Mouse (Mus musculus) limb, embryonic 11.5 days (tissue): ENCODE results near the gene Anapc1. TPM values are rescaled to one million over a fixed set of nuclear protein-coding genes. Genes with fewer than 3 reads are reported as not detected.

Source experiments
- ATAC-seq: fragments of 200-750 bp; cut with Nextera tagmentation; 2 replicates; pipeline ENCODE4 v1.8.0; 2017; ENCODE audit warnings: low read depth; ENCODE audit not compliant: insufficient number of reproducible peaks, low FRiP score, low TSS enrichment
- DNase-seq: peaks from one replicate; pipeline ENCODE4 v3.0.0-alpha.2; 2015; ENCODE audit warnings: low spot score
- H3K27ac ChIP-seq: fragments of 300-500 bp; sonication (generic); replicated peaks from 2 replicates; pipeline ENCODE4 v1.5.1; 2014; ENCODE audit warnings: low read depth, mild to moderate bottlenecking, low read length
- H3K27me3 ChIP-seq: fragments of 300-500 bp; sonication (generic); 2 replicates; pipeline ENCODE4 v1.6.1; 2014; ENCODE audit warnings: mild to moderate bottlenecking, low read length, mixed read lengths; ENCODE audit not compliant: control insufficient read depth, insufficient read depth
- H3K36me3 ChIP-seq: fragments of 300-500 bp; sonication (generic); 2 replicates; pipeline ENCODE4 v1.6.1; 2014; ENCODE audit warnings: mild to moderate bottlenecking, low read length, moderate library complexity, mixed read lengths; ENCODE audit not compliant: control insufficient read depth, insufficient read depth
- H3K4me1 ChIP-seq: fragments of 300-500 bp; sonication (generic); 2 replicates; pipeline ENCODE4 v1.6.1; 2014; ENCODE audit warnings: low read length, mixed read lengths; ENCODE audit not compliant: control insufficient read depth, insufficient read depth
- H3K4me2 ChIP-seq: fragments of 300-500 bp; sonication (generic); 2 replicates; pipeline ENCODE4 v1.6.1; 2014; ENCODE audit warnings: low read depth, mild to moderate bottlenecking, moderate library complexity; ENCODE audit not compliant: severe bottlenecking
- H3K4me3 ChIP-seq: fragments of 300-500 bp; sonication (generic); 2 replicates; pipeline ENCODE4 v1.5.1; 2014; ENCODE audit warnings: low read depth, low read length
- H3K9ac ChIP-seq: fragments of 300-500 bp; sonication (generic); 2 replicates; pipeline ENCODE4 v1.6.1; 2014; ENCODE audit warnings: mild to moderate bottlenecking, low read length
- H3K9me3 ChIP-seq: fragments of 300-500 bp; sonication (generic); 2 replicates; pipeline ENCODE4 v1.6.1; 2016; ENCODE audit warnings: low read length; ENCODE audit not compliant: control insufficient read depth
- WGBS: fragments of 180-500 bp; shearing (Covaris S2); extraction: QIAGEN DNeasy Blood & Tissue Kit; methylation state at CpG from one replicate; pipeline ENCODE4 v1.1.7; 2014; 5-methylcytosine and 5-hydroxymethylcytosine counted together
- polyA plus RNA-seq: library from polyadenylated mRNA; unstranded; fragments of >200 nt; fragmentation: Nextera tagmentation; extraction: Ambion mirVana; gene quantifications from 2 replicates; pipeline ENCODE4 v1.2.1, GENCODE M21; 2014

The Anapc1 gene
- polyA plus RNA-seq, 1 experiment from 2014 or later, result 99.7 TPM

DNA sequence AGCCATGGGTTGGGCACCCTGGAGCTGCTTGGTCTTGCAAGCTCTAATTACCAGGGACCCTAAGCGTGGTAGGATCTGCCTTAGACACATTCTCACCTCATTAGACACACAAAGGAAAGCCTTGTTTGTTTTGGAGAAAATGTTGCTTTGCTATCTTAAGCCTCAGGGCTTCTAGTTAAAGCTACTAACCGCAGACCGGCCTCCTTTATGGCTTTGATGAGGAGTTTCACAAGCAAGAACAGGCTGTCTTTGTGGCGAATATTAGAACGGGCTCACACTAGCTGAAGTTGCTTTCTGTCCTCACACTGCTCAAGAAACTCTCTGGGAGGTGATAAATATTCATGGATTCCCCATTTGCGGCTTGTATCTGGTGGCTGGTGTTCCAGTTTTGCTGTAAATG, 22.1 kb upstream of the Anapc1 start:
- Histone ChIP-seq H3K4me2 (no peak overlapping the region), H3K36me3 (0 out of 2 replicates have a peak, but pooled peaks cover 5% of the 10 kb centered on the region), H3K27ac (peak overlapping the region; percentile 68), H3K27me3 (no peaks in the 10 kb centered on the region), H3K9me3 (no peaks in the 10 kb centered on the region), H3K4me1 (peaks cover 34% of the 10 kb centered on the region), H3K4me3 (no peak overlapping the region), H3K9ac (no peak overlapping the region)
- 10% methylated on average over 6 of the region's 6 CpGs for WGBS
- DNase-seq (peak; percentile 55), ATAC-seq (peak; percentile 40)

DNA sequence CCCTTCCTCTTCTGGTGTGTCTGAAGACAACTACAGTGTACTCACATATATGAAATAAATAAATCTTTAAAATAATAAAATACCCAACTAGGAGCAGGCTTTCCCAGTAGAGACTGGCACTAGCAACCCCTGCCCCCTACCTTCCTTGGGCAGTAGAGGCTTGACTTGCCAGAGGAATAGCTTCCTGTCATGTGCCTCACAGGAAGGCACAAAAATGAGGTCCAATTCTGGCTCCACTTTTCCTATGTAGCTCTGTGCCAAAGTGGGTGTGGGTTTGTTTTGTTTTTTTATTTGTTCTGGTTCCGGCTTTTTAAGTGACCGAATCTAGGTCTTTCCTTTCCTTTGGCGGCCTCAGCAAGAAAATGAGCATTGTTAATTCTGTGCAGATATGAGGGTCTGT, 17.3 kb upstream of the Anapc1 start:
- H3K27ac ChIP-seq, result no peak overlapping the region
- no peaks in the 10 kb centered on the region for H3K27me3 ChIP-seq
- no peaks in the 10 kb centered on the region for H3K9me3 ChIP-seq
- no peak overlapping the region for H3K4me3 ChIP-seq
- peaks cover 13% of the 10 kb centered on the region for H3K4me1 ChIP-seq
- 92% methylated on average over 3 of the region's 3 CpGs for WGBS
- H3K9ac ChIP-seq, result no peak overlapping the region
- ATAC-seq, result no peak
- no peak for DNase-seq
- H3K4me2 ChIP-seq, result no peak overlapping the region
- 0 out of 2 replicates have a peak, but pooled peaks cover 5% of the 10 kb centered on the region for H3K36me3 ChIP-seq

DNA sequence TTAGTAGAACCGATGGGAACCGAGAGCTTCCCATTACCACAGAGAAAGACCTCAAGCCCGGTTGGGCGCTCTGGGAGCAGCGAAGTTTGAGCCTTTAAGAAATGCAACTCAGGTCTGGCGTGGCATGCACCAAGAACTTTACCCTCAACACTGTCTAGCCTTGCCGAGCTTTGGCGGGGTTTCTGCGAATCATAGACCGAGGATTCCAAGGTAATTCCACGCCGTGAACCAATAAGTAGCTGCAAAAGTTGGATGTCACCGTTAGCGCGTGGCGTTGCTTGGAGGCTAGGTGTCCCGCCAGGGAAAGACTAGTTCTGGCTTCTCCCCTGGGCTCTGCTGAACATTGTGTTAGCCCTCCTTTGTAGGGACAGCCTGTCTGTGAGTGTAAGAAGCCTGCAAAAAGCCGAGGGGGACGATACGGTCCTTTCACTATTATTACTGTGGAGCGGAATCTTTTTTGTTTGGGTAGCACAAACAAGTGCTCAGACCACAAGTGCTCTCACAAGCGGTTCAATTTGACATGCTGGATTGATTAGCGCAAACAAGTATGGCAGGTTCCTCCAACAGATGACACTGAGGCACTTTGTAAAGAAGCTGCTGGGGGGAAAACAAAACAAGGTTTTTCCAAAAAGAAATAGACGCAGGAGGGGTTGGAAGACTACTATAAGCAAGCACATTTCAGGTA, 12.2 kb upstream of the Anapc1 start:
- under 1% methylated on average over 24 of the region's 24 CpGs for WGBS
- DNase-seq, result peak; percentile 71

DNA sequence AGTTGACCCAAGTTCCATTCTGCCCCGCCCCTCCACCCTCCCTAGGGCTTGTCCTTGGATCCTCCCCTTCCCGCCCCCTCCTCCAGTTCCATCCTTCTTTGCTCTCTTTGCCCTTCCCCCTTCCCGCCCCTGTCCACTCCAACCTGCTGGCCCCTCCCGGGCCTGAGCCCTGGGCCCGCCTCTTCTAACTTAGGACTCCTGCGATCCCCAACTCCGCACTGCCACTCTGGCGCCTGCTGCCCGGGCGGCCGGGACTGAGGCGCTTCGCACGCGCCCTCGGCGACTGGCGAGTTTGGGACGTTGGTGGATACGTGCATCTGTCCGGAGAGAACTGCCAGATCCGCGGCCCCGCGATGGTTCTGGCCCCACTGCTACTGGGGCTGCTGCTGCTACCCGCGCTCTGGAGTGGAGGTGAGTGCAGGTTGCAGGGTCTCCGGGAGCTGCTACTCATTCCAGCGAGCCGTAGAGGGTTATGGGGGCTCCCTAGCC, 11.5 kb upstream of the Anapc1 start, which contains the start of gene Mertk:
Gene Mertk, plus strand, starts transcription at position 264 of the 489 bp plus-strand sequence.
- Histone ChIP-seq H3K9me3 (no peaks in the 10 kb centered on the region), H3K27me3 (no peaks in the 10 kb centered on the region), H3K4me1 (no peaks in the 10 kb centered on the region), H3K4me2 (peak within 1 kb of the TSS; percentile 66), H3K27ac (peak within 1 kb of the TSS; percentile 86), H3K36me3 (no peaks in the 10 kb centered on the region), H3K9ac (peak within 1 kb of the TSS; percentile 85), H3K4me3 (peak within 1 kb of the TSS; percentile 76)
- peak; percentile 93 for DNase-seq
- ATAC-seq, result peak; percentile 93; the same call in 1 of the 2 replicates
- 1% methylated on average over 30 of the region's 30 CpGs for WGBS

More for the DNA sequence above, 12.2 kb upstream of the Anapc1 start:
- H3K27ac ChIP-seq, result peak overlapping the region; percentile 86
- no peaks in the 10 kb centered on the region for H3K27me3 ChIP-seq
- H3K36me3 ChIP-seq, result no peaks in the 10 kb centered on the region
- no peaks in the 10 kb centered on the region for H3K9me3 ChIP-seq
- peak overlapping the region; percentile 76 for H3K4me3 ChIP-seq
- peak overlapping the region; percentile 85 for H3K9ac ChIP-seq
- H3K4me1 ChIP-seq, result no peaks in the 10 kb centered on the region
- H3K4me2 ChIP-seq, result peak overlapping the region; percentile 66
- ATAC-seq, result peak; percentile 16

DNA sequence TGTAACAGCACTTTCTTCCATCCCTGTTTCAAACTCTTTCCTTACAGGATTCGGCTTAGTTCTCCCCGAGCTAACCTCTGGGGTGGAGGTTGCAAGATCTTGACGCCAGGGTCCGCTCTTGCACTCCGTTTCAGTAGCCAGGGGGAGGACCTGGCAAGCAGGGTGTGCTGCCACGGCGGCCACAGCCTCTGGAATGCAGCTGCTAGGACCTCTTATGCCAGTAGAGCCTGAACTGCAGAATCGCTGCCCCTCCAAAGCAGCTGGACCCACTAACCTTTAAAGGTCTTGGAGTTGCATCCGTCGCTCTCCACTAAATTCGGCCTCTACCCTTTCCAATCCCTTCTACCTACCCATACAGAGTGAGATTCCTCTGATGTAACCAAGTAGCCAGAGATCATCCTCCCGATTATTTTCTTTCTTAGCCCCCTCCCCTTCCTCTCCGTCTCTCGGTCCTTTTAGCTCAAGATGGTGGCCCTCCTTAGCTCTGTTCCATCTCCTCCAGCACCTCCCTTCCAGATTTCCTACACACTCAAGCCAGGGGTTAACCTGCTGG, 11.0 kb upstream of the Anapc1 start:
- ATAC-seq, result peak; percentile 85
- no peaks in the 10 kb centered on the region for H3K36me3 ChIP-seq
- peak overlapping the region; percentile 76 for H3K4me3 ChIP-seq
- no peaks in the 10 kb centered on the region for H3K9me3 ChIP-seq
- no peaks in the 10 kb centered on the region for H3K4me1 ChIP-seq
- WGBS, result under 1% methylated on average over 14 of the region's 14 CpGs
- H3K27ac ChIP-seq, result peak overlapping the region; percentile 86
- DNase-seq, result peak; percentile 91
- peak overlapping the region; percentile 85 for H3K9ac ChIP-seq
- H3K27me3 ChIP-seq, result no peaks in the 10 kb centered on the region
- H3K4me2 ChIP-seq, result peak overlapping the region; percentile 66

DNA sequence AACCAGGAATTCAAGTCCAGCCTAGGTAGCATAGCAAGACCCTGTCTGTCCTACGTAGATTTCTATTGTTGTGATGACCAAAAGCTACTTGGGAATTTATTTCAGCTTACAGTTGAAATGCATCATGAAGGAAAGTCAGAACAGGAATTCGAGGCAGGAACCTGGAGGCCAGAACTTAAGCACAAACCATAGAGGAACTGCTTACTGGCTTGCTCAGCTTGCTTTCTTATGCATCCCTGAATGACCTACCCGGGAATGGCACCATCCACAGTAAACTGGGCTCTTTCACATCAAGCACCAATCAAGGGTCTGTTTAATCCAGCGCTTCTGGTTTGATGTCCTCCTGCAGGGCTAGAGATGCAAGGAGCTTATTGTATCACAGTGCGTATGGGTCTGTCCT, 10.4 kb upstream of the Anapc1 start:
- no peaks in the 10 kb centered on the region for H3K36me3 ChIP-seq
- DNase-seq, result no peak
- H3K4me2 ChIP-seq, result peak overlapping the region; percentile 66; the same call in 1 of the 2 replicates
- H3K4me3 ChIP-seq, result no peak overlapping the region; the same call in 1 of the 2 replicates
- ATAC-seq, result no peak
- 59% methylated on average over 5 of the region's 5 CpGs for WGBS
- no peaks in the 10 kb centered on the region for H3K27me3 ChIP-seq
- no peaks in the 10 kb centered on the region for H3K9me3 ChIP-seq
- no peaks in the 10 kb centered on the region for H3K4me1 ChIP-seq
- H3K27ac ChIP-seq, result no peak overlapping the region; the same call in 1 of the 2 replicates
- H3K9ac ChIP-seq, result no peak overlapping the region; the same call in 1 of the 2 replicates

DNA sequence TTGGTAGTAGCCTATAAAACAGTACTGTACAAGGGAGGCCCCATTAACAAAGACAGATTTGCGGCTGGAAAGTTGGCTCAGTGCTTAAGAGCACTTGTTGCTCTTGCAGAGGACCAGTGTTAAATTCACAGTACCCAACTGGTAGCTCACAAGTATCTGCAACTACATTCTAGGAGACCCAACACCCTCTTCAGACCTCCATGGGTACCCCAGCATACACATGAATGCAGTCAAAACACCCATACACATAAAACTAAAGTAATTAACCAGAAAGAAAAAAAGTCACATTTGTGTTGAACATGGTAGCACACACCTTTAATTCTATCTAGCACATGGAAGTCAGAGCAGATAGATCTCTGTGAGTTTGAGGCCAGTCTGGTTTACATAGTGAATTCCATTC, 9.9 kb upstream of the Anapc1 start:
- no peaks in the 10 kb centered on the region for H3K27me3 ChIP-seq
- no peak for DNase-seq

DNA sequence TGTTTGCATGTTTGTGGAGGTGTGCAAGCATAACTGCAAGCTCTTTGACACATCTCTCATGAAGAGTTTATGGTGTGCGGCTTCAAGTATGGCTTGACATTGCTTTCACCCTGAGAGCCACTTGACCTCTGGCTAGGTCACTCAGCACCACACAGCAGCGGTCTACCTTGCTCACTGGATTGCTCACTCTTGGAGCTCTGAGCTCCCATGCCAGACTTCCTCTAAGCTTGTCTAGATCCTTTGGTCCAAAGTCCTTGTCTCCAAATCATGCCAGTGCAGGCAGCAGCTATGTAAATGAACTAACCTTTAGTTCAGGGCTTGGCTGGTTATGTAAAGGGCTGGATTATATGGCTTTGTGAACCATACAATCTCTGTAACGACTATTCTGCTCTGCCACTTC, 9.2 kb upstream of the Anapc1 start:
- Histone ChIP-seq H3K9me3 (no peaks in the 10 kb centered on the region), H3K27ac (no peak overlapping the region), H3K4me3 (no peak overlapping the region), H3K4me1 (no peaks in the 10 kb centered on the region), H3K27me3 (no peaks in the 10 kb centered on the region), H3K36me3 (no peaks in the 10 kb centered on the region), H3K4me2 (no peak overlapping the region), H3K9ac (no peak overlapping the region)
- DNase-seq (no peak), ATAC-seq (no peak)
- 79% methylated on average over 3 of the region's 3 CpGs for WGBS

More for the DNA sequence above, 9.9 kb upstream of the Anapc1 start:
- WGBS, result 88% methylated on average over 1 of the region's 1 CpGs
- Histone ChIP-seq H3K36me3 (no peaks in the 10 kb centered on the region), H3K4me1 (no peaks in the 10 kb centered on the region), H3K4me2 (no peak overlapping the region), H3K27ac (no peak overlapping the region), H3K4me3 (no peak overlapping the region), H3K9ac (no peak overlapping the region), H3K9me3 (no peaks in the 10 kb centered on the region)
- no peak for ATAC-seq
